ENCODE assay signal across 8 mouse cellular contexts in the genomic region with DNA sequence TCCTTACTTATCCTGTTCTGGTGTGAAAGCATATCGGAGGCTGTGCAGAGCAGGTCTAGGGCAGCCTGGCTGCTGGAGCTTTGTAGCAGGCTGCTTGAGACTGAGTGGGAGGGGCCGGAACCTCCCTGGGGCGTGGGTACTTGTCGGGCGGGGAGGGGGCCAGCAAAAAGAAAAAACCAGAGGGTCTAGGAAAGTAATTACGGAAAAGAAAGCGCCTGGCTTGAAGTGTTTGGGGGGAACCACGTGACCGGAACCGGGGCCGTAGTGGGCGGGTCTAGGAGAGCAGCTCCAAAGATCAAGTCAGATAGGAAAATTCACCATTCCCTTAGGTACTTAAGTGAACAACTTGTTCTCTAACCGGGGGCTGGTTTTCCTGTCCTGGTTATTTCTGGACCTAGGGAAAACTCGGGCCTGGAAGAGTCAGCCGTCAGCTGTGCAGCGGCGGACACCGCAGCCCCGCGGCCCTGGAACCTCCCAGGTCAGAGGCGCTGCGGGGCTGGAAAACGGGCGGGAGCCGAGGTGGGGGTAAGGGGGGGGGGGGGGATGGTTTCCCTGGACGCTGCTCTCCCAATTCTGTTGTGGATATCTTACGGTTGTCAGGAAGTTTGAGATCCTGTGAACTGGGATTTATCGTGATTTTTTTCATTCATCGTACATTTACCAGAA. TPM values are rescaled to one million over a fixed set of nuclear protein-coding genes. Genes with fewer than 3 reads are reported as not detected.
A peak's percentile ranks its signal among the peaks of the same experiment; 100 is the strongest.
DNase-seq lines count a peak whose midpoint lies in the region; ATAC-seq lines count a peak whose summit lies in the region.

A gene (plus strand): TSS at position 271 of the 666 bp plus-strand sequence.

- peak; percentile 82 for ATAC-seq in inflammation-experienced regulatory T-cells, adult 6 months

- peak; percentile 91 for DNase-seq in adrenal gland, adult 2 months
- peak; percentile 93 for DNase-seq in embryo, embryonic 11 days
- DNase-seq in gastrocnemius, postnatal 25 days = peak; percentile 81
- DNase-seq in left cerebral cortex, adult 9 months (ENCODE audit: low spot score in 2 of 2) = peak; percentile 18 to 68
- peak; percentile 67 to 79 for DNase-seq in right cerebral cortex, adult 2 months (ENCODE audit: low spot score in 2 of 2)
- peak; percentile 19 for DNase-seq in urinary bladder, postnatal 10 days (ENCODE audit: low spot score)

- H3K4me1 ChIP-seq in megakaryocyte, embryonic 14.5 days = peaks cover 3% of the 10 kb centered on the region; the same call in 1 of the 2 replicates

- peak within 1 kb of the TSS; percentile 94 for H3K4me3 ChIP-seq in megakaryocyte, embryonic 14.5 days (replicated peaks)

- H3K27me3 ChIP-seq in megakaryocyte, embryonic 14.5 days (replicated peaks) = no peaks in the 10 kb centered on the region

- no peaks in the 10 kb centered on the region for H3K9me3 ChIP-seq in megakaryocyte, embryonic 14.5 days

- H3K36me3 ChIP-seq in megakaryocyte, embryonic 14.5 days (replicated peaks; ENCODE audit: low read length) = no peaks in the 10 kb centered on the region

RNA-seq across cellular contexts. Expression of the gene that starts here (rescaled TPM):
- 1 to 10 TPM; 7.1 to 7.8 TPM for total RNA-seq in adrenal gland, adult 2 months (2021)
- polyA plus RNA-seq in adrenal gland, adult 2 months (2012; rRNA removed) = 2.8 and 3.2 TPM in 2 replicates
- total RNA-seq in gastrocnemius, postnatal 25 days (2021) = 1 to 10 TPM; 3.1 to 3.9 TPM
- polyA plus RNA-seq in inflammation-experienced regulatory T-cells, adult 6 months (2017; shearing (Covaris generic)) = 1 to 10 TPM; 3.0 to 4.2 (median 3.7) TPM
- polyA plus RNA-seq in megakaryocyte, embryonic 14.5 days (2012; ENCODE audit: insufficient read depth, low replicate concordance) = 0.65 TPM in 1 of 2 replicates, not detected in the other

Comparison
In these comparisons a context has a peak if more than half of its experiments do, and no peak if none do; other contexts are left out.
1. Peak in every context shown above with its lines: DNase-seq, ATAC-seq and H3K4me3 ChIP-seq.
2. DNase-seq: peak in every context shown above with its lines; median percentile 93 in embryo, embryonic 11 days; 91 in adrenal gland, adult 2 months; 81 in gastrocnemius, postnatal 25 days; 73 in right cerebral cortex, adult 2 months; 43 in left cerebral cortex, adult 9 months; 19 in urinary bladder, postnatal 10 days.